Mouse (Mus musculus): Measurements from ENCODE around the gene Myo1d.

- TF ChIP-seq POLR2A (IDR thresholded peaks at IDR 0.05; ENCODE audit: borderline replicate concordance, extremely low read depth, low read depth, low read length) (no peak), CTCF (IDR thresholded peaks at IDR 0.05; ENCODE audit: insufficient read depth, low read length) (no peak)
Observed at GRCm38 (mm10) chr11:80815354-80815753, 35.5 kb upstream of the Myo1d start.
